Mouse (Mus musculus): ENCODE data around the gene Wipf3.
A peak's percentile ranks its signal among the peaks of the same experiment; 100 is the strongest.

Gene Wipf3

DNA sequence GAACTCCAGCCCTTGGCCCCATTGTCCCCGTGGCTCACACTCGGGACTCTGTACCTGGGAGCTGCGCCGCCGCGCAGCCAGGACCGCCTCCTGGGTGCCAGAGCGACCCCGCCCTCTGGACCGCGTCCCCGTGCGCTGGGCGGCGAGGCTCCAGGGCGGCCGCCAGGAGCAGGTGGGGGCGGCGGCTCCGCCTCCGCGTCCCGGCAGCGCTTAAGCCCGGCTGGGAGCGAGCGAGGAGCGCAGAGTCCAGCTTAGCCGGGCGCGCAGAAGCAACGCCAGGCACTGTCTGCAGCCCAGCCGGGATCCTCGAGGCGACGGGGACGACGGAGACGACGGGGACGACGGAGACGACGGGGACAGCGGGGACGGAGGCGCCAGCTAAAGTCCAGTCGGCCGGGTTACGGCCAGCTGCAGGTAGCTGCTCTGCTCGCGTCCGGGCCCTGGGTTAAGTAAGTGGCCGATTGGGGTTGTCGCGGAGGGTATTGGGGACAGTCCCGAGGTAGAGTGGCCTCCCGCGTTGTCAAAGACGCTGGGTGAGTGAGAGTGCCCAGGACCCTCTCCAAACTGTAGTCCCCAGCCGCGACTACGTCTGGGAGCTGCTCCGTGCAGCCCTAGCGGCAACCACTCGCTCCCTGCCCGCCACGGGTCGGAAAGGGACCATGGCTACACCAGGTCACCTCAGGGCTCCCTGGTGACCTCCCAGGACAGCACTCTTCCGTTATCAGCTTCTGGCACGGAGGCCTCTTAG lies at the start of gene Wipf3:
Gene Wipf3 (plus strand): TSS at position 157 of the 748 bp plus-strand sequence.
- DNase-seq: peak; percentile 71 to 81

DNA sequence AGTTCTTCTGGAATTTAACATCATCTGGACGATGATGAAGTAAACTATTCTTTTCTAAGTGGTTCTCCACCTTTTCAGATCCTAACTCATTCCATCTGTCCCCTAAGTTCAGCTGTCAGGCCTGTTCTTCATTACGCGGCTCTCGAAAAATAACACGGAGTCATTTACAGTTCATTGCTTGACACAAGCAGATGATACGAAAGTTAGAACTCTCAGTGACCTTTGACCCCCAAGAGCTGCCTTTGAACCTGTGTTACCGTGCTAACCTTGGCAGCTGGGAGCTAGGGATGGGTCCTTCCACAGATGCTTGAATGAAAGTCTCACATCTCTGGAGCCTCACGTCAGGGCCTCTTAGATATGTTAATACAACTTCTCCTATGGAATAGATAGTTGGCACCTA lies 46.8 kb upstream of the Wipf3 start:
- DNase-seq: no peak

DNA sequence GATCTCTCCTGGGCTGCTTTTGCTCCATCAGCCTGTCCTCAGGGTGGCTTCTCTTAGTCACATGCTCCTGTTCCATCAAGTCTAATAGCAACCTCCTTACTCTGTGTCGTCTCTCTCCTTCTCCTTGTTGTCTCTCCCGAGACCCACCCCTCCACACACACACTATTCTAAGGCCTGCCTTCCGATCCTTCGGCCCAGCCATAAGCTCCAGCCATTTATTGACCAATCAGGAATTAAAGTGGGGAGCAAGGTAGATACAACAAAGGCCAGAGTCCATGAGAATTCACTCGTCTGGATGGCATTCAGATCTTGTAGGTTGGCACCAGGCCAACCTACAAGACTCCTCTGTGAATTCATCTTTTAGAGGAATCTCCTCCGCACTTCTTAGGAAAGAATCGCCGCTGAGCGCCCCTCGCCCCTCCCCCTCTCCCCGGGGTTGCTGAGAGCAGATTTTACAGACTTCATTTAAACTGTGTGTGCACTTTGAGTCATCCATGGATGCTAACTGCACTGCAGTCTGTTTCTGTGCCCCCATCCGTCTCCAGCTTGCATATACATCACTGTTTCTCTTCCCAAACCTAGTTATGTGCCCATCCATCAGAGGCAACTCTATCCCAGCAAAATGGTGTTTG lies 45.4 kb upstream of the Wipf3 start:
- DNase-seq: no peak

DNA sequence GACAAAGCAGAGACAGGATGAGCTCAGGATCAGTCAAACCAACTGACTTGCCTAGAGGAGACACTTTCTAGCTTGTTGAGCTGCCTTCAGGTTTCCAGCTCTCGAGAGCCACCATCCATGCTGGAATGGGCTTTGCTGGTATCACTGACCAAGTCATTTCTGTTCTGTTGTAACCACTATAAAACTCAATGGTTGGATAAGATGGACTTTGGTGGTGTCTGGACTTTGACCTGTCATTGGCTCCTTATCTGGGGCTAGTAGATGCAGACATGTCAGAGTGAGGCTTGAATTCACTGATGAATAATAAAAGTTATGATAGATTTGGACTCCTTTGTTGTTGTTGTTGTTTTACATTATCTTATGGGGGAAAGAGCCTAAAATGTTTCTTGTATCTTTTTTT lies 44.6 kb upstream of the Wipf3 start:
- DNase-seq: no peak

DNA sequence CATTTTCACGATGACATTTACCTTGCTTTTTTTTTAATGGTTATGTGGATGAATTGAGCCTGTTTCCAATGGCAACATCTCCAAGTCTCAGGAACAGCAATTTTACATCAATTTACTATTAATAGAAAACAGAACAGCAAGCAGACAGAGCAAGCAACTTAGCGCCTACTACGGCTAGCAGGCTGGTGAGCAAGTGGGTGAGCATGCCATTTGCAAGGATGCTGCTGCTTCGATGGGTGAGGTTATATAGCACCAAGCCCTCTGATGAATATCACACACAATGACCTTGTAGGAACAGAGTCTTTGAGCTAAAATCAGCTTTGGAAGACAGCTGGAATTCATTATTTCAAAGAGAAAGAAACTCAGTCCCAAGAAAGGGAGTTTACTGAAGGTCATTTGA lies 43.0 kb upstream of the Wipf3 start:
- no peak for DNase-seq

DNA sequence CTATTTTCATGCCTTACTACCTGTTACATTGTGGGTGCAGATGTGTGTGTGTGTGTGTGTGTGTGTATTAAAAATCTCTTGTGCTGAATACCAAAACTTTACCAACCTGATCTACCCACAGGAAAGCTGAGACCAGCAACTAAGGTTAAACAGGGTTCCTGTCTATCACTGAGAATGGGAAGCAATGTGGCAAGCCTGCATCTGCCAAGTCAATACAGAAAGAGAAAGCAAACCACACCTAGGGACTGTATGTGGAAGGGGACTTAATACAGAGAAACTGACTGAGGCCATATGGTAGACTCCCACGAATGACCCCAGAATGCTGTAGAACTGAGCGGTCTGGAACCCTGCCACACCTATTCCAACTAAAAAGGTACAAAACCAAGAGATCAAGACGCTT lies 42.4 kb upstream of the Wipf3 start:
- no peak for DNase-seq

DNA sequence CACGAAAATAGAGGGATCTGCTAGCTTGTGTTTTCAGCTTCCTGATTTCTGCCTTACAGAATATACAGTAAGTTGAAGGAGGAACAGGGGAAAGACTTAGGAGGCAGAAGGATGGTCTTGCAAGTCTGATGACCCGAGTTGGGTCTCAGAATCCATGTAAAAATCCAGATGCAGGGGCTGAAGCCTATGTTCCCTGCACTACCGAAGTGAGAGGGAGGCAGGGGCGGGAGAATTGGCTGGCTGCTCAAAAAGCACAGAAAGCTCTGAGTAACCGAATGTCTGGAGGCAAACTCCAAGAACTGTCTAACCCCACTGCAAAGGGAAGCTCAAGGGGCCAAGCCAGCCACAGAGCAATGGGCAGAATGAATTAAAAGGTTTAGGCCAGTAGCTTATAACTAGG lies 41.7 kb upstream of the Wipf3 start:
- no peak for DNase-seq

DNA sequence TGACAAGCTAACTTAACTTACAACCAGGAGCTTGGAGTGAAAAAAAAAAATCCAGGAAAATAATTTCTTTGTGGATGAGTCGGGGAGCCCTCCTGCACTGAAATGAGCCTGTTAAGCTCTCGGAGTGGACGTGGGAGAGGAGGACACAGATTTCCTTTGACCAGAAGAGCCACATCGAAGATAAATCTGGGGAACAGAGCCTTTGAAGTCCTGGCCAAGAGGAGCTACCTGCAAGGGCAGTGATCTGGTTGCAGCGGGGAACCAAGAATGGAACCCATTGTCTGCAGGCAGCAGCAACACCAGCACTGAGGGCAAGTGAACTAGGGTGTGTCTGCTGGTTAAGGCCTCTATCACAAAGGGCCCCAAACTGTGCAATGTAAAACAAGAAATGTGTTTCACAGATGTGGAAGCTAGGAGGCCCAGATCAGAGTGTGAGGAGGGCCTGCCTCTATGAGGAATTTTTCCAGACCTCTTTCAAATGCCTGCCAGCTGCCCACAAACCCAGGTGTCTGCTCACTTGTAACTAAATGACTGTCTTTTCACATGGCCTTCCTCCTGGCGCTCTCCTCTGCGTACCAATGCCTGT lies 40.6 kb upstream of the Wipf3 start:
- DNase-seq: no peak

DNA sequence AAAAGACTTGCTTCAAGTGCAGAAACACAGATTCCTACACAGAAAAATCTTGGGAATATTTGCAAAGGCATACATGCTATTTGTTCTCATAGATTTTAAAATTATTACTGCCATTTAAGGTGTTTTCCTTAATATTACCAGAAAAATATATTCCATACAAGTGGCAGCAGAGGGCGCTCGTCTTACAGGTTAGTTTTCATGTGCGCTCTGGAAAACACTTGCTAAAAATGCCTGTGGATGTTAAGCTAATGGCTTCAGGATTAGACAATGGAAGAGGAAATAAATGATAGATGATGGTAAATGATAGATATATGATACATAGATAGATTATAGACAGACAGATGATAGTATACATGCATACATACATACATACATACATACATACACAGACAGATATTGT lies 37.6 kb upstream of the Wipf3 start:
- DNase-seq: peak; percentile 69 to 70

DNA sequence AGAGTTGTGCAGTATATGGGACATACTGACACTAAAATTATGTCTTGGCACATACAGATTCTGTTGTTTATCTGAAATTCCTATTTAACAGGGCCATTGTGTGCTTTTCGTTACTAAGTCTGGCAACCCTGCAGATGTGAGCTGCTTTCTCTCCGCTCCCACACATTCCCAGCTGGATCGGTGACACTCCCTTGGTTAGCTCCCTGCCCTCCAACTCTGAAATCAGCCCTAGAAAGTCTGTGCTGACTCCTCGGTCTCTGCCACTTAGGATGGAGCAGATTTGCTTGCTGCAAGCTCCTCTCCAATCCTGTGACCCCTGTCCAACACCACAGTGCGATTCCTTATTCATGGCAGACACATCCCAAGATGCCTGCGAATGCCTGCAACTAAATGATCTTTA lies 35.5 kb upstream of the Wipf3 start:
- no peak for DNase-seq

DNA sequence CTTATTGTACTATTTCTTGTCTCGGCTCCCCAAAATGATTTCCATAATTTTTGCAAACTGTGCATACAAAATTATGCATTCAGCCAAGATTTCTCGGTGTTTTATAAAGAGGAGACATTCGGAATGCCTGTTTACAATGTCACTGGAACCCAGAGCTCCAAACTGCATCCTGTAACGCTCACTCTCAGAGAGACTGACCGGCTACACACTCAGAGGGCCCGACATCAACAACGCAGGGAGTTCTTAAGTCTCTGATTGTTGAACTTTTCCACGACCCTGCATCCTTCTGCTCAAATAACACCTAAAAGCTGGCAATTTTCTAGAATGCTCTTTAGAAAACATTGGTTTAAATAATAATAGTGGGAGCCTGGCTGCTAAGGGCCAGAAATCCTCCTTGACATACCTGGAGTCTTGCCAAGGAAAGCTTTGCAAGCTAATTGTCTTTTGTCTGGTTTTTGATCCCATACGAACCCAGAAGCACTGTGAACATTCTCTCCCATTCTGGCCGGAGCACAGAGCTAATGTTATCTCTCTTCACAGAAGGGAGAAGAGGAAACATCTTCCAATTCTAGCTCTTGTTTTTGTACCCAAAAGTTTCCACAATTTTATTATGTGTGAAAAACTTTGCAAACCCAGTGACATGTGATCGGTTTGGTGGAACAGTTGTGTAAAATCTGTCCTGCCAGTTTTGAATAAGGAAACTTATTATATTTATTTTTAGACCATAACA lies 30.0 kb upstream of the Wipf3 start:
- DNase-seq: no peak

DNA sequence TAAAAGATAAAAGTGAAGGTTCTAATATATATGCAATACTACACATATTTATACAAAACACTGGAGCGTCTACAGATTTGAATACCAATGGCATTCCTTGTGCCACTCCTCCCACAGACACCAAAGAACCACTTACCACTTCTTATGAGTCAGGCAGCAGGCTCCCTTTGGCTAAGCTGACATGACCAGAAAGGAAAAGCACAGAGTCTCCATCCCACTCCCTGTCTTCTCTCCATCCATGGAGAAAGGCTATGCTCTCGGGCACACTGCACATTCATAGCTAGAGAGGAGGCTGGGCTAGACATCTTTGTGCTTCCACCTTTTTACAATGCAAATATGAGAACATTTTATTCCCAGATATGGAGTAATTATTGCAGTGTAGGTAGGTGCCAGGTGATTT lies 27.9 kb upstream of the Wipf3 start:
- no peak for DNase-seq

DNA sequence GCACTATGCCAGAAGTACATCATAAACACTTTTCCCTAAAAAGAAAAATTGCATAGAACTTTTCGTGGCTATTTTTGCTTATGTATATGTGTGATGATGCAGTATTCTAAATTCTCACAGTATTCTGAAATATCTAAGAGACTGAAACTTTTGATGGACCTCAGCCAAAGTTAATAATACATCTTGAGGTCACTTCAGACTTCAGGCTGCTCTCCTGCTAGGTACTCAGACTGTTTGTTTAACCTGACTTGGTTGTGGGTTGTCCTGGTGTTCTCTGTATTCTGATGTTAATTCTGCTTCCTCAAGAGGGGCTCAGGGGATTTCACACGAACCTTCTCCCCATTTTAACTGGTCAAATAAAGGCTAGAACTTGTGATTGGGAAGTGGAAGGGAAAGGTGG lies 24.5 kb upstream of the Wipf3 start:
- no peak for DNase-seq

DNA sequence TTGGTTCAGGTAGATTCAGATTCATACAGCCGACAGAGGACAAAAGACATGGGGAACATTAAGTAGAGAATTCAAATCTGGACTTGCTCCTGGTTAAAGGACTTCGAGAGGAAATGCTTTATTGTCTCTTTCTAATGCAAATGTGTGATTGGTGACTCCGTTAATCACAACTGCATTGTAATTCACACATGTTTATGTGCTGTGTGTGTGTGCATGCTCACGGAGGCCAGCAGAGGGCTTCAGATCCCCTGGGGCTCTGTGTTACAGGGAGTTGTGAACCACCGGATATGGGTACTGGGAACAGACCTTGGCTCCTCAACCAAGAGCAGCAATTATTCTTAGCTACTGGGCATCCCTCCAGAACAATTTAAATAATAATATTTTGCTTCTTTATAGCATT lies 23.3 kb upstream of the Wipf3 start:
- no peak for DNase-seq

DNA sequence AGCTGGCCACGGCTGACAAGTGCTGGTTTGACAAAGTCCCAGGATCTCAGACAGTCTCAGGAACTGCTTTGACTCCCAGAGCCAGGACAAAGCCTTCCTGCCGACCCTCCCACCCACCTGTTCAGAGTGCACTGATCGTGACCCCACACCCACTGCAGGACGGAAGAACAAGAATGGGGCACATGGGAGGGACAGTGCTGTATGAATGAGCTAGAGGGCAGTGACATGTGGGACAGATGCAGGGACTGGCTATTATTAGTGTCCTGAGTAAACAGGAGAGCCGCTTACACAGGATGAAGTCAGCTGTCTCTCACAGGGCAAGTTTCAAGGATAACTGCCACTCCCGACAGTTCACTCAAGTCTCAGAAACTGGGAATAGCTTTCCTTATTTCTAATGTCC lies 20.1 kb upstream of the Wipf3 start:
- no peak for DNase-seq

DNA sequence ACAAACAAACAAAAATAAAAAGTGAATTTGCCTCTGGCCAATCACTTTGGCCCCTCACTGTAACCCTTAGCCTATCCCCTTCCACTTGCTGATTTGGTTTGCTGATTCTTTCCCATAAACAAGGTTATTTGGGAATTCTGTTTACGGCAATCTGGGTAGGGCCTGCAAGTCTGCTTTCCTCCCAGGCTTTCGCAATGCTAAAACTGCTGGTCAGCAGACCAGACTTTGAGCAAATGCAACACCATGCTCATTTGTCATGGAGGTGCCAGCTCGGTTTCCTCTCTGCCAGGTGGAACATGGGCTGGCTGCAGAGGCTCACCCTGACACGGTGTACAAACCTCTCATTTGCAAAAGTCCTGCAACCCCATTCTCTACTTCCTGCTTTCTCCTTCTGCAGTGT lies 19.0 kb upstream of the Wipf3 start:
- DNase-seq: no peak

DNA sequence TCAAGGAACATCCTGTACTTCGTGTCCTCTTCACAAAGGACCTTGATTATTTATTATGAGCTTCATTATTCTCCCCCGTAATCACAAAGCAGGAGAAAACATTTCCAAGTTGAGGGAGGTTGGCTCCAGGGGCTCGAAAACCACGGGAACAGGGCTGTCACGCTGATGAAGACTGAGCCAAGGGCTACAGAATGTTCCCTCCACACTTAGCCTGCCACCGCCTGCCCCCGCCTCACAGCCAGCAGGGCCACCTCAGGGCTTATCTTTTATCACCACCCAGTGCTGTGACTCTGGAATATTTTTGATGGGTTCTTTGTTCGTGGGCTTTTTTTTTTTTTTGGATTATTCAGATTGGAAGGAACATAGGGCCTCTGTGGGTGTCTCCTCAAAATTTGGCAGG lies 17.8 kb upstream of the Wipf3 start:
- DNase-seq: no peak

DNA sequence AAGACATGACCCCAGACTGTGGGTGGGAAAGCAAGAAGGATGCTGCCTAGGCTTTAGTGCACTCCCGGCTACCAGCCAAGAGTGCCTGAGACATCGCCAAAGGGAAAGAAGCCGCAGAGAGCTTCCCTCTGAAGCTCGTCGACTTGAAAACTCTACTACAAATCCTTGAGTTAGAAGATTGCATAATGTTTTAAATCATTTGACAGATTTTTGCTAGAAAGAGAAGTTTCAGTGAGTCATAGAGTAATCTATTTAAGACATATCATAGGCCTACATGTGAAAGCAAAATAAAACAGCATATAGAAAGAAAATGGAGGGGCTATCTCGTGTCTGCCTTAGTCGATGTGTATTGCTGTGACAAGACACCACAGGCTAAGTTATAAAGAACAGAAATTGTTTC lies 16.5 kb upstream of the Wipf3 start:
- DNase-seq: no peak

DNA sequence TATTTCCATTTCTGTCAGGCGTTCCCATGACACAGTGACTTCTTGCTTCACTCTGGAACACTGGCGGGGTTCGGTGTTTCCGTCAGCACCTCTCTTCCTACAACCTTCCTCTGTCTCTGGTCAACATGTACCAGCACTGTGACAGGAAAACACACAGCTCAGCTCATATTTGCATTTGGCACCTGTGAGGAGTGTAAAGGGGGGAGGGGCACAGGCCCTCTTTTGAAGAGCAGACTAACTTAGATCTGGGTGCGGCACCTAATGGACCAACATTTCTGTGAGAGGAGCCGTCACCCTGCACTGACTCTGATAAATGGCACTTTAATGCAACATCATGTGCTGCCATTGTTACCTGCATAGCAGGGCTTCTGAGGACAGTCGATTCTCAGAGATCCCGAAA lies 4.2 kb upstream of the Wipf3 start:
- DNase-seq: no peak

DNA sequence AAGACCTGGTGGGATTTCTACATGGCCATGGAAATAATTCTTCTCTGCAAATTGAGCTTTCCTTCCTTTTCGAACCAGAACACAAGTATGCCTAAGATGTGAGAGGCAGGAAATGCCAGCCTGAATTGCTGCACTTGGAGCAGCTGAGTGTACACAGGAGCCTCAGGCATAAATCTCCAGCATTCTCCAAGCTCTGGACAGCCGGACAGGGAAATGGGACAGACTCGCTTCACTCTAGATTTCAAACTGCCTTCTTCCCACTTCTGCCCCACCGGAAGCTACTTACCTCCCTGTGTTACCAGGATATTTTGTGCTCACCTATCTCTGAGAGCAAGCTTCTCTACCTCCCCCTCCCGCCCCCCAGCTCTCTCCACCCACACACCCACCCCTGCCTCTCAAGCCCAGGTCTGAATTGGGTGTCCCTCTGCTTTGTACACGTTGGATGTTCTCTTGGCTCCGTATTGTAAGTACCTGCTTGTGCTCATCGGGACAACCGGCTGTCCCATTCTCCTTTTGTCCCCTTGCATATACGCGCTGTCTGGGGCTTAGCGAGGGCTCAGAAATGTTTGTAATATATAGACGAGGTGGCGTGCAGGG lies 455 bp upstream of the Wipf3 start:
- DNase-seq: no peak

DNA sequence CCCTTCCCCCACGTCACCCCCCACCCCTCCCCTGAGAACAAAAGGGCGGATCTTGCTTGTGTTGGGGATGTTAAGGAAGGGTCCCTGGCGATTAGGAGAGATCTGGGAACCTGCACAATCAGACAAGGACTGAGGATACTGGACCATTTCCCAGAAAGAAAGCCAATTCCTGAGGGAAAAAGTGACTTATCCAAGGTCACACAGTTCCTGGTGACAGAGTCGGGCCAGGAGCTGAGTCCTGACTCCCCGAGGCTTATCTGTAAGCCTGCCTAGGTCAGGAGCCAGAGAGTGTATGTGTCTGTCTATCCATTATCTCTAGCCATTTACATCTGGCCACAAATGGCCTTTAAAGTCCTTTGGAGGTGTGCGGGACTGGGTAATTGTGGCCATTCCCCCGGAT lies 818 bp downstream of the Wipf3 start:
- no peak for DNase-seq

DNA sequence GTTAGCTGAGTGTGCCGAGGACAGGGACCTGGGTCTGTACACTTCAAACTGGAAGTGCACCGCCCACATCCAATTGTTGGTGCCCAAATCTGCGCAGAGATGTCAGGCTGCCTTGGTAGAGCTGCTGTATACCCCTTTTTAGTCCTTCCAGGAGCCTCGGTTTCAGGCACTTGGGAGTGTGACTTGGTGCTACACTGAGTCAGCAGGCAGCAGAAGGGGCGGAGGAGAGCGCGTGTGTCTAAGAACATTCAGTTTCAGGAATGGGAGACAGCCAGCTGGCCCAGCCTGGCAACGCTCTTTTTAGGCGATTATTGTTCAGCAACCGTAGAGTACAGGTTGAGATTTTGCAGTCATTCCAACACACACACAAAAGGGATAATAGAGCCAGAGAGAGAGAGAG lies 2.4 kb downstream of the Wipf3 start:
- peak; percentile 59 to 68 for DNase-seq

DNA sequence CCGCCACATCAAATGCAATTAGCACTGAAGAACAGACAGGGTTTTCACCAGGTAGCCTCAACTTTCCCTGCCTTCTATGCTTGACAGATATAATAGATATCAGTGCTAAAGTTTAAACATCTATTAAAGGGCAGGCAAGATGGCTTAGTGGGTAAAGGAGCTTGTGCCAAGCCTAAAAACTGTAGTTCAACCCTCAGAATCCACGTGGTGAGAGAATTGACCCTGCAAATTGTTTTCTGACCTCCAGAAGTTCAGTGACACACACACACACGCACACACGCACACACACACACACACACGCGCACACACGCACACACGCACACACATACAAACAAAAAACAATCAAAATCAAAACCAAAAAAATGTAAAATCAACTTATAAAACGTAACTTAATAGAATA lies 2.8 kb downstream of the Wipf3 start:
- no peak for DNase-seq

All from cerebellum, postnatal 36 days (tissue).